Mouse (Mus musculus): Measurements from ENCODE around the gene Bmx.

DNA sequence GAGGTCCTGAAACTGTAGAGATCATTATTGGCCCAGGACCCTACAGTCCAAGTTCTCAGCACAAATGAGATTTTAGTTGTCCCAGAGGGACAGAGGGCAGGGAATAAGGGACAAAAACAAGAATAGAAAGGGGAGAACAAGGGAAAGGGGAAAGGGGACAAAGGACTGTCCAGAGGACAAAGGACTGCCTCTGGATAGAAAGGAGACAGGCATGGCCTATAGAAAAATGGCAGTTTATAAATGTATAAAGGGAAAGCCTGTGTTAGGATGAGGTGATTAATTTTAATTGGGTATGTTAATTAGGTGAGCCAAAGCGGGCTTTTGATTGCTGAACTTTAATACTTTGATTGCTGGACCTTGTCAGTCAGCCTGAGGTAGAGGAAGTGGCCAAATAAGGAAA lies 6.9 kb upstream of the Bmx start:
- TF ChIP-seq CTCF (IDR thresholded peaks at IDR 0.05; ENCODE audit: insufficient read depth, low read depth, low read length): no peak
- no peak for TF ChIP-seq POLR2A (IDR thresholded peaks at IDR 0.05; ENCODE audit: insufficient read depth, low read depth, low read length)

Data from olfactory bulb, adult 2 months (tissue).